Mouse (Mus musculus) forebrain, embryonic 16.5 days (tissue): ENCODE measurements around the gene Stx17. TPM values are rescaled to one million over a fixed set of nuclear protein-coding genes. Genes with fewer than 3 reads are reported as not detected.
A peak's percentile ranks its signal among the peaks of the same experiment; 100 is the strongest.

Experiments used
- ATAC-seq: fragments of 200-750 bp; cut with Nextera tagmentation; 2 replicates; pipeline ENCODE4 v1.8.0; 2017; ENCODE audit warnings: mild to moderate bottlenecking, moderate library complexity
- H3K27ac ChIP-seq: fragments of 300-500 bp; sonication (generic); 2 replicates; pipeline ENCODE4 v1.5.1; 2014; ENCODE audit warnings: low read length, control low read depth
- H3K27me3 ChIP-seq: fragments of 300-500 bp; sonication (generic); replicated peaks from 2 replicates; pipeline ENCODE4 v1.6.1; 2014; ENCODE audit warnings: low read length; ENCODE audit not compliant: control insufficient read depth, insufficient read depth
- H3K36me3 ChIP-seq: fragments of 300-500 bp; sonication (generic); 2 replicates; pipeline ENCODE4 v1.6.1; 2014; ENCODE audit not compliant: control insufficient read depth, insufficient read depth
- H3K4me1 ChIP-seq: fragments of 300-500 bp; sonication (generic); replicated peaks from 2 replicates; pipeline ENCODE4 v1.6.1; 2014; ENCODE audit warnings: low read length; ENCODE audit not compliant: control insufficient read depth, insufficient read depth
- H3K4me2 ChIP-seq: fragments of 300-500 bp; sonication (generic); 2 replicates; pipeline ENCODE4 v1.6.1; 2014; ENCODE audit warnings: mild to moderate bottlenecking, low read length, control low read depth
- H3K4me3 ChIP-seq: fragments of 300-500 bp; sonication (generic); replicated peaks from 2 replicates; pipeline ENCODE4 v1.5.1; 2014; ENCODE audit warnings: mild to moderate bottlenecking, low read length, control low read depth
- H3K9ac ChIP-seq: fragments of 300-500 bp; sonication (generic); replicated peaks from 2 replicates; pipeline ENCODE4 v1.6.1; 2014; ENCODE audit warnings: low read depth, low read length, control low read depth
- H3K9me3 ChIP-seq: fragments of 300-500 bp; sonication (generic); 2 replicates; pipeline ENCODE4 v1.6.1; 2016; ENCODE audit warnings: low read length; ENCODE audit not compliant: control insufficient read depth
- WGBS: fragments of 180-500 bp; shearing (Covaris S2); extraction: QIAGEN DNeasy Blood & Tissue Kit; methylation state at CpG from one replicate; pipeline ENCODE4 v1.1.7; 2014; 5-methylcytosine and 5-hydroxymethylcytosine counted together
- polyA plus RNA-seq: library from polyadenylated mRNA; unstranded; fragments of >200 nt; fragmentation: Nextera tagmentation; extraction: Ambion mirVana; gene quantifications from 2 replicates; pipeline ENCODE4 v1.2.1, GENCODE M21; 2015

The Stx17 gene
- polyA plus RNA-seq, result 19.6 and 21.2 TPM in 2 replicates

DNA sequence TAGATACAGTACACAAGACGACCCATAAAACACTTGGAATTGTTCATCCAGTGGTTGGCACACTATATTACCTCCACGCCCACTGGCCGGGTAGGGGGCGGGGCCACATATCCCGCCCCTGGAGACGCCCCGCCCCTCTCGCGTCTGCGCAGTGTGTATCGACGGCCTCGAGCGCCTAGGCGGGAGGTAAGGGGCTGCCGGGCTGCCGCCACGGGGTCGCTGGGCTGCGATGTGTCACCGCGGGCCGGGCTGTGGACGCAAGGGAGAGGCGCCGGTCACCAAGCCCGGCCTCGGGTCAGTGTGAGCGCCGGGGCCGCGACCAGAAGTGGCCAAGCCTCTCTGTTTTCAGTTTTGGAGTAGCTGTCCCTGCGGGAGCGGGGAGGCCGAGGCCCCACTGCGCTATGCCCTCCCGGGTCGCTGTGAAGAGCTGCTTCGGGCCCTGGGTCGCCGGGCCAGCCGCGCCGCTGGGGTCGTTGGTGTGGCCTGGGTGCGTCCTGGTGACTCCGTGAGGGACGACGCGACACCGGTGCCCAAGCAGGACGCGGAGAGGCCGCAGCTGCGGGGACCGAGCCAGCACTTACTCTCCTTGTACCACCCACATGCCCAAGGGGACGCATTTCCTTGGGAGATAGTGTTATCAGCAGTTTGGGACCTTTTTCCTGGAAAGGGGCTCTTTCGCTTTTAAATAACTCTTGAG is at the start of gene Stx17:
TSS of gene Stx17 (plus strand) at position 143 of the 697 bp plus-strand sequence.
- H3K4me1 ChIP-seq, result no peaks in the 10 kb centered on the region; the same call in 1 of the 2 replicates
- no peak within 1 kb of the TSS for H3K27ac ChIP-seq
- peak within 1 kb of the TSS; percentile 89 for H3K4me3 ChIP-seq
- H3K36me3 ChIP-seq, result no peaks in the 10 kb centered on the region
- H3K27me3 ChIP-seq, result no peaks in the 10 kb centered on the region
- peak within 1 kb of the TSS; percentile 91 for H3K9ac ChIP-seq
- WGBS, result 1% methylated on average over 58 of the region's 58 CpGs
- ATAC-seq, result peak; percentile 99
- H3K9me3 ChIP-seq, result no peaks in the 10 kb centered on the region
- peak within 1 kb of the TSS; percentile 84 for H3K4me2 ChIP-seq

DNA sequence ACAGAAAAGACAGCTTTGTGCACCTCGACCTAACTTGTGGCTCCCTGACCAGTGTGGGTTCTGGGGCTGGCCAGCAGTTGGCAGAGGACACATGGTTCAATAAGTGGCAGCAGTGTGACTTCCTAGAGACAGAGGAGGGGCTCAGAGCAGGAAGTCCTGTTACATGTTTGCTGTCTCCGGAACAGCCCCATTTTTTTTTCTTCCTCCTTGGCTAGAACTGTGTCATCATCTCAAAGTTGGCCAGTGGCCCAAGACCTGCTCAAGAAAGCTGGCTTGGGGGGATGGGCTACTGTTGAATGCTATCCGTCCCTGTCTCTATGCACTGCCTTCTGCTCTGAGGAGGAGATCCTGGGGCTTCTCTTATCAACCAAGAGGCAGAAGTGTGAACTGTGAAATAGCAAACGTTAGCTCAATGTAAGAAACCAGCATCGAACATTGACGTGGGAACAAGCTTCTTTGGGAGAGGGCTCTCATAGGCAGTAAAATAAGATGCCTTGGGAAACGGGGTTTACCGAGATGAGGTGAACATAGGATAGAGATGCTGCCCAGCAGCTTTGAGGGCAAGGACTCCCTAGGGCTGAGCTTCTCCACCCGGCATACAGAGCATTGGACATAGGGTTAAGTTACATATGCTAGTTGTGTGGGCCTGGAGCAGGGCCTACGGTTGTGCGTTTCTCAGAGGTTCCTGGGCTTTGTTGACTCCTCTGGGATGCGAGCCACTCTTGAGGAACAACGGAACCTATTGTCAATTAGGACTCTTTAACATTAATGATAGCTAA is 47.8 kb upstream of the Stx17 start:
- H3K4me1 ChIP-seq, result peaks cover 13% of the 10 kb centered on the region
- no peaks in the 10 kb centered on the region for H3K27me3 ChIP-seq
- H3K9ac ChIP-seq, result no peak overlapping the region
- no peak overlapping the region for H3K4me3 ChIP-seq
- no peaks in the 10 kb centered on the region for H3K9me3 ChIP-seq
- WGBS, result 71% methylated on average over 13 of the region's 13 CpGs
- H3K36me3 ChIP-seq, result no peaks in the 10 kb centered on the region
- no peak overlapping the region for H3K27ac ChIP-seq
- no peak overlapping the region for H3K4me2 ChIP-seq
- ATAC-seq, result 0 out of 2 replicates have a peak, but pooled peaks have one; percentile 30

DNA sequence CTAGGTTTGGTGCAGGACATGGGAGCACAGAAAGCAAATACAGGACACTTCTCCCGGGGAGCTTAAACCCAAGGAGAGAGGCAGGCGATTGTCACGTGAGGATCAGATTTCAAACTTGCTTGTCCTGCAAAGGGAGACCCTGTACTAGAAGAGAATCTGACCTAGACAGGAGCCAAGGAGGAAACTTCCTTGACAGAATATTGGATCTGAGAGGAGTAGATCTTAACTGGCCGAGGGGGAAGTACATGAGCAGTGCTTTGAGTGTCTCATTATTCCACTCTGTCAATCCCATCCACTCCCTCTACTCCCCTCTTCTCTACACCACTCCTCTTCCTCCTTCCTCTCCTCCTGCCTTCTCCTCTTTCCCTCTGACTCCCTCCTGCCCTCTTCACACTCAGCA is 46.5 kb upstream of the Stx17 start:
- Histone ChIP-seq H3K4me2 (no peak overlapping the region), H3K27me3 (no peaks in the 10 kb centered on the region), H3K27ac (no peak overlapping the region), H3K4me3 (no peak overlapping the region), H3K4me1 (peaks cover 13% of the 10 kb centered on the region), H3K36me3 (no peaks in the 10 kb centered on the region), H3K9ac (no peak overlapping the region), H3K9me3 (no peaks in the 10 kb centered on the region)
- no peak for ATAC-seq
- 9% methylated on average over 4 of the region's 4 CpGs for WGBS

DNA sequence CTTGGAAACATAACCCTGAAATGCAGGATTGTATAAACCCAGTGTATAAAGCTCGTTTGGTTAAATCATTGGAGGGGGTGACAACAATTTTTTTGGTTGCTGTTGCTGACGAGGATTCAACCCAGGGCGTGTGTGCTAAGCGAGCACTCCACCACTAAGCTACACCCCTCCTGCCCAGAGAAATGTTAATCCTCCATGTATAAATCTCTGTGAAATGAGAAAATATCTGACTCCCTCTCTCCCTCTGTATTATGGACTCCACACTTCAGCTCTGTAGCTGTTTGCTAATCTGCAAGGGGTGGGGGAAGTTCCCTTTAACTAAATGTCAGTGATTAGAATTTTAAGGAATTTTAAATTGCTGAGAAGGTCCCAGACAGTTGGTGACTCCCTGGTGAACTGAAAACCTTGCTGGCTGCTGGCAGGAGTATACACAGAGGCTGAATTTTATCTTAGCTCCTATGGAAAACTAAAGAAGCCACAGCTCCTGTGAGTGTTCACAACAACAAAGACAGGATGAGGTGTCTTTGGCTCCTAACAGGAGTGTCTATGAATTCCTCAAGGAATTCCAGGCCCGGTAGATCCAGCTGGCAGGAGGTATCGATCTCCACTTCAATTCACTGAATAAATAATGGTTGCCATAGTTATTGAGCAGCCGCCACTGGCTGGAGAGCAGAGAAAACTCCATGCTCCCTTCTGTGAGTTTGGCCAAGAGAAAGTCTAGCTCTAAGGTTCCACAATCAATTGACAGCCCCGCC is 45.3 kb upstream of the Stx17 start:
- Histone ChIP-seq H3K4me2 (no peak overlapping the region), H3K9ac (no peak overlapping the region), H3K4me3 (no peak overlapping the region), H3K27me3 (no peaks in the 10 kb centered on the region), H3K36me3 (no peaks in the 10 kb centered on the region), H3K4me1 (peaks cover 13% of the 10 kb centered on the region), H3K9me3 (no peaks in the 10 kb centered on the region), H3K27ac (no peak overlapping the region)
- WGBS, result 35% methylated on average over 8 of the region's 8 CpGs
- ATAC-seq, result peak; percentile 52

DNA sequence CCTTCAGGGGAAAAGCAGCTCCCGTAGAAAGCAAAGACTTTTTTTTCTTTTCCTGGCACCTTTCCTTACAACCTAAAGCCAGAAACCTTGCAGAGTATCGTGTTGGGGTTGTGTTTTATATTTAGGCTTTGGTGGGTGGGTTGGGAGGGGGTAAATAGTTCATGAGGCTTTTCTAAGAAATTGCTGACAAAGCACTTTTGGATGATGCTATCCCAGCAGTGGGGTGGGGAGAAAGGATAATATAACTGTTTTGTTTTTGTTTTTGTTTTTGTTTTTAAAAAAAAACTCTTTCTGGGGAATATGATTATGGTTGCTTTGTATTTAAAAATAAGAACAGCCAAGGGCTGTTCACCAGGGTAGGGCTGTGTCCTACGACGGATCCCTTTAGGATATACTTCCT is 41.3 kb upstream of the Stx17 start:
- no peak overlapping the region for H3K4me2 ChIP-seq
- H3K27ac ChIP-seq, result no peak overlapping the region
- H3K4me1 ChIP-seq, result peaks cover 6% of the 10 kb centered on the region; the same call in 1 of the 2 replicates
- 84% methylated on average over 4 of the region's 4 CpGs for WGBS
- no peaks in the 10 kb centered on the region for H3K9me3 ChIP-seq
- no peak overlapping the region for H3K4me3 ChIP-seq
- no peak overlapping the region for H3K9ac ChIP-seq
- ATAC-seq, result no peak
- no peaks in the 10 kb centered on the region for H3K27me3 ChIP-seq
- no peaks in the 10 kb centered on the region for H3K36me3 ChIP-seq

DNA sequence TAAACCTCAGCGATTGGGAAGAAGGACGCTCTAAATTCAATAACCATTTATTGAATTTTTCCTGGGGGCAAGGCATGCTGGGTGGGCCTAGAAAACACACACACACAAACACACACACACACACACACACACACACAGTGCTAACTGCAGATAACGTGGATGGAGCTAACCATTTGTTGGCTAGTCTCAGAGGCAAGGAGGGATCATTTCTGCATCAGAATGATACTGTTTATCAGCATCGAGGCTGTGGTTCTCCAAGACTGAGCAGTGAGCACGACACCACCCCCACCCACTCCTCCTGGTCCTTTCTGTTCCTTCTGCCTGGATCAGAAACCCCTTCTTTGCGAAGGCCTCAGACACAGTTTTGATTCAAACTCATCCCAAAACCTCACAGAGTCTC is 38.1 kb upstream of the Stx17 start:
- H3K27me3 ChIP-seq, result no peaks in the 10 kb centered on the region
- no peak overlapping the region for H3K4me2 ChIP-seq
- no peaks in the 10 kb centered on the region for H3K36me3 ChIP-seq
- ATAC-seq, result no peak
- H3K9ac ChIP-seq, result no peak overlapping the region
- 62% methylated on average over 6 of the region's 6 CpGs for WGBS
- no peak overlapping the region for H3K4me3 ChIP-seq
- H3K27ac ChIP-seq, result no peak overlapping the region
- H3K4me1 ChIP-seq, result no peaks in the 10 kb centered on the region
- H3K9me3 ChIP-seq, result no peaks in the 10 kb centered on the region

DNA sequence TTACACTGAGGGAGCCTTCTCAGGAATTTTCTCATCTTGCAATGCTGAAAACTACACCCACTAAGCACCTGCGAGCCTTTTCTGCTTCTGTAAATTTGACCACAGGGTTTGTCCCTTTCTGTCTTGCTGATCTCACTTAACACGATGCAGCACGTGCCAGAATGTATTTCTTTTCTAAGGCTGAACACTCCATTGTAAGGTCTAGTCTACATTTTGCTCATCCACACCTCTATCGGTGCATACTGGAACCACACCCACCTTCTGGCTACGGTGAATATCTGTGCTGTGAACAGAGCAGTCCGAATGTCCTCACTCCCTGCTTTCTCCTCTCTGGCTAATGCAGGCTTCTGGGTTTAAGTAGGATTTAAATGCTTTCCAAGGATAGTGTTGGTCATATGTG is 37.2 kb upstream of the Stx17 start:
- H3K4me2 ChIP-seq, result no peak overlapping the region
- no peaks in the 10 kb centered on the region for H3K27me3 ChIP-seq
- H3K4me1 ChIP-seq, result no peaks in the 10 kb centered on the region
- WGBS, result 85% methylated on average over 6 of the region's 6 CpGs
- H3K9ac ChIP-seq, result no peak overlapping the region
- no peak overlapping the region for H3K27ac ChIP-seq
- no peak for ATAC-seq
- no peak overlapping the region for H3K4me3 ChIP-seq
- no peaks in the 10 kb centered on the region for H3K9me3 ChIP-seq
- no peaks in the 10 kb centered on the region for H3K36me3 ChIP-seq

DNA sequence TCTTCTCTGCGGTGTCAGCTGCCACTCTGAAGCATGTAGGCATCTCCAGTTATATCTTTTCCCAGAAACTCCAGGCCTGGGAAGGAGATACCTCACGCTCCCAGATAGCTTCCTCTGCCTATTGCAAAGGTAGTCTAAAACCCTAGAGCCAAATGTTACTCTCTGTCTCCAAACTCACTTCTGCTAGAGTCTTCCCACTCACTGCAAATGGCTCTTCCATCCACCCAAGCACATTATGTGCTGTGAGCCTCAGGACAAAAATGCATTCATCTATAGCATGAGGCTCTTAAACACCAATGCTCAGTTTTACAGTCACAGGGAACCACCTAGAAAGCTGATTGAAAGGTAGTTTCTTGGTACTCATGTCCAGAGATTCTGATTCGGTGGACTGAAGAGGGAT is 31.5 kb upstream of the Stx17 start:
- Histone ChIP-seq H3K9ac (no peak overlapping the region), H3K36me3 (no peaks in the 10 kb centered on the region), H3K4me2 (no peak overlapping the region), H3K4me3 (no peak overlapping the region), H3K27ac (no peak overlapping the region), H3K4me1 (no peaks in the 10 kb centered on the region), H3K27me3 (no peaks in the 10 kb centered on the region), H3K9me3 (no peaks in the 10 kb centered on the region)
- ATAC-seq, result no peak
- 82% methylated on average over 3 of the region's 3 CpGs for WGBS

DNA sequence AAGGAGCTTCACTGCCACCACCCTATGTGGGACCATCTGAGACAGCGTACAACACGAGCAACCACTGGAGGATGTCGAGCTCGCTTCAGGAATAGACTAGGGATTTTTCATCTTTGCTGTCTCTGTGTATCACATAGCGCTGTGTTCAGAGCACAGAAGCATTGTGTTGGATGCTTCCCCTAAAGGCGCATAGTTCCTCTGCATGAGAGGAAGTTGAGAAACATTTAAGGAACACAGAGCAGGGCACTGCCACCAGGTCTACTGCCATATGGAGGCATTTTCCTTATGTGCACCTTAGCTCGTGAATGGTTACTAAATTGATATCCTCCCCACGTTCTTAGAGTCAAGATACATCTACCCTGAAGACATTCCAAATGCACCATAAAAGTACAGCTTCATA is 24.5 kb upstream of the Stx17 start:
- 89% methylated on average over 8 of the region's 8 CpGs for WGBS
- Histone ChIP-seq H3K4me3 (no peak overlapping the region), H3K4me2 (no peak overlapping the region), H3K9ac (no peak overlapping the region), H3K9me3 (no peaks in the 10 kb centered on the region), H3K27me3 (no peaks in the 10 kb centered on the region), H3K4me1 (no peaks in the 10 kb centered on the region), H3K27ac (no peak overlapping the region), H3K36me3 (no peaks in the 10 kb centered on the region)
- ATAC-seq, result no peak
